Mouse (Mus musculus) heart, embryonic 11.5 days (tissue): ENCODE data around the gene 2900011O08Rik. TPM values are rescaled to one million over a fixed set of nuclear protein-coding genes. Genes with fewer than 3 reads are reported as not detected.

Source experiments
- ATAC-seq: fragments of 200-750 bp; cut with Nextera tagmentation; replicated peaks from 2 replicates; pipeline ENCODE4 v1.8.0; 2017; ENCODE audit warnings: moderate library complexity; ENCODE audit not compliant: insufficient number of reproducible peaks, low FRiP score, low TSS enrichment
- H3K27ac ChIP-seq: fragments of 300-500 bp; sonication (generic); 2 replicates; pipeline ENCODE4 v1.5.1; 2014; ENCODE audit warnings: mild to moderate bottlenecking, low read depth, low read length
- H3K27me3 ChIP-seq: fragments of 300-500 bp; sonication (generic); 2 replicates; pipeline ENCODE4 v1.6.1; 2014; ENCODE audit warnings: mild to moderate bottlenecking, low read length, mixed read lengths; ENCODE audit not compliant: control insufficient read depth, insufficient read depth
- H3K36me3 ChIP-seq: fragments of 300-500 bp; sonication (generic); 2 replicates; pipeline ENCODE4 v1.6.1; 2014; ENCODE audit warnings: mild to moderate bottlenecking, low read length, moderate library complexity, mixed read lengths; ENCODE audit not compliant: control insufficient read depth, insufficient read depth
- H3K4me1 ChIP-seq: fragments of 300-500 bp; sonication (generic); 2 replicates; pipeline ENCODE4 v1.6.1; 2014; ENCODE audit warnings: low read length; ENCODE audit not compliant: control insufficient read depth, insufficient read depth
- H3K4me2 ChIP-seq: fragments of 300-500 bp; sonication (generic); 2 replicates; pipeline ENCODE4 v1.6.1; 2014; ENCODE audit warnings: mild to moderate bottlenecking, moderate library complexity
- H3K4me3 ChIP-seq: fragments of 300-500 bp; sonication (generic); 2 replicates; pipeline ENCODE4 v1.5.1; 2014; ENCODE audit warnings: low read depth, low read length
- H3K9ac ChIP-seq: fragments of 300-500 bp; sonication (generic); 2 replicates; pipeline ENCODE4 v1.6.1; 2014; ENCODE audit warnings: mild to moderate bottlenecking, low read depth, low read length, moderate library complexity
- H3K9me3 ChIP-seq: fragments of 300-500 bp; sonication (generic); replicated peaks from 2 replicates; pipeline ENCODE4 v1.6.1; 2016; ENCODE audit warnings: low read length; ENCODE audit not compliant: control insufficient read depth
- microRNA-seq: library from miRNA; unstranded; fragments of <30 nt; microRNA quantifications from one replicate; pipeline ENCODE4, GENCODE M21; 2016; ENCODE audit warnings: borderline number of aligned reads
- polyA plus RNA-seq: library from polyadenylated mRNA; unstranded; fragments of >200 nt; fragmentation: Nextera tagmentation; extraction: Ambion mirVana; gene quantifications from 2 replicates; pipeline ENCODE4 v1.2.1, GENCODE M21; 2014

2900011O08Rik gene
- polyA plus RNA-seq, 1 experiment from 2014 or later = 1.3 TPM

DNA sequence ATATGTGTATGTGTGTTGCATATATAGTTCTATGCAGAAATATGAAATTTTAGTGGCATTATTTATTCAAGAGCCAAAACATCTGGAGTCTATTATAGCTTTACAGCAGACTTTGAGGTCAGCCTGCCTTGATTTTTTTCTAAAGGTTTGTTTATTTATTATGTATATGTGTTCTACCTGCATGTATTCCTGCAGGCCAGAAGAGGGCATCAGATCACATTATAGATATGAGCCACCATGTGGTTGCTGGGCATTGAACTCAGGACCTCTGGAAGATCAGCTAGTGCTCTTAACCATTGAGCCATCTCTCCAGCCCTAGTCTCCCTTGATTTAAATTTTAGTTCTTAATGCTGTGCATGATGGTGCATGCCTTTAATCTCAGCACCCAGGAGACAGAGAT lies 161.3 kb downstream of the 2900011O08Rik start:
- Histone ChIP-seq H3K27me3 (no peaks in the 10 kb centered on the region), H3K4me2 (no peak overlapping the region), H3K27ac (no peak overlapping the region), H3K4me1 (no peaks in the 10 kb centered on the region), H3K9me3 (no peaks in the 10 kb centered on the region), H3K4me3 (no peak overlapping the region), H3K36me3 (peaks cover 24% of the 10 kb centered on the region; the same call in 1 of the 2 replicates), H3K9ac (no peak overlapping the region)
- ATAC-seq = no peak

Small RNA genes lying within 50 kb of the gene (microRNA-seq; reads per million reads assigned to microRNA genes)
- gene Gm27671 = not detected

Other genes starting within 250 kb of the 2900011O08Rik start
- 54.9 and 58.7 TPM in 2 replicates for gene Rrn3, start 205.9 kb upstream of the 2900011O08Rik start, polyA plus RNA-seq
- gene Ntan1, start 167.8 kb upstream of the 2900011O08Rik start, polyA plus RNA-seq = 140 and 149 TPM in 2 replicates
- 64.6 and 74.2 TPM in 2 replicates for gene Pdxdc1, start 83.5 kb upstream of the 2900011O08Rik start, polyA plus RNA-seq
- gene Mpv17l, start 83.4 kb upstream of the 2900011O08Rik start, polyA plus RNA-seq = 1.6 and 2.1 TPM in 2 replicates
- not detected in 2 replicates for gene Ifitm7, start 284 bp downstream of the 2900011O08Rik start, polyA plus RNA-seq
- gene Nde1, start 176.7 kb downstream of the 2900011O08Rik start, polyA plus RNA-seq = 85.9 and 87.2 TPM in 2 replicates
- 10.7 and 15.0 TPM in 2 replicates for gene Marf1, start 176.7 kb downstream of the 2900011O08Rik start, polyA plus RNA-seq